Mouse (Mus musculus) liver, embryonic 14.5 days (tissue): ENCODE measurements around the gene Chic2. TPM values are rescaled to one million over a fixed set of nuclear protein-coding genes. Genes with fewer than 3 reads are reported as not detected.

Experiments used
- ATAC-seq: fragments of 200-750 bp; cut with Nextera tagmentation; 2 replicates; pipeline ENCODE4 v1.8.0; 2017; ENCODE audit warnings: moderate number of reproducible peaks, mild to moderate bottlenecking, moderate library complexity; ENCODE audit not compliant: insufficient read depth
- DNase-seq, 3 experiments: peaks; one replicate each; pipeline ENCODE4 v3.0.0-alpha.2; 2012 to 2013; ENCODE audit warnings: low read depth in 3 of 3, low spot score in 3 of 3
- H3K27ac ChIP-seq: fragments of 300-500 bp; sonication (generic); 2 replicates; pipeline ENCODE4 v1.5.1; 2014; ENCODE audit warnings: moderate library complexity, mild to moderate bottlenecking, control low read depth, inconsistent platforms
- H3K27me3 ChIP-seq: fragments of 300-500 bp; sonication (generic); 2 replicates; pipeline ENCODE4 v1.6.1; 2014; ENCODE audit warnings: mild to moderate bottlenecking, low read length, moderate library complexity; ENCODE audit not compliant: control insufficient read depth, insufficient read depth
- H3K36me3 ChIP-seq: fragments of 300-500 bp; sonication (generic); replicated peaks from 2 replicates; pipeline ENCODE4 v1.6.1; 2014; ENCODE audit warnings: low read depth; ENCODE audit not compliant: control insufficient read depth, insufficient read depth
- H3K4me1 ChIP-seq, 2 experiments: fragments of 200-500 bp in 1 of 2; fragments of 300-500 bp in 1 of 2; sonication (generic) in 1 of 2; replicated peaks; 2 replicates each; pipeline ENCODE4 v1.6.1; 2012 to 2014; ENCODE audit warnings: antibody characterized with exemption in 1 of 2, inconsistent platforms in 1 of 2, low read length in 1 of 2; ENCODE audit not compliant: control insufficient read depth in 2 of 2, insufficient read depth in 2 of 2
- H3K4me2 ChIP-seq: fragments of 300-500 bp; sonication (generic); 2 replicates; pipeline ENCODE4 v1.6.1; 2014; ENCODE audit warnings: low read depth, mild to moderate bottlenecking, control low read depth, moderate library complexity
- H3K4me3 ChIP-seq, 2 experiments: fragments of 200-500 bp in 1 of 2; fragments of 300-500 bp in 1 of 2; sonication (generic) in 1 of 2; 2 replicates each; pipeline ENCODE4 v1.5.1; 2012 to 2014; ENCODE audit warnings: low read depth in 2 of 2, low read length in 2 of 2, mild to moderate bottlenecking in 2 of 2, control low read depth in 1 of 2, inconsistent platforms in 1 of 2, moderate library complexity in 1 of 2; ENCODE audit not compliant: insufficient read depth in 1 of 2
- H3K9ac ChIP-seq: fragments of 300-500 bp; sonication (generic); replicated peaks from 2 replicates; pipeline ENCODE4 v1.6.1; 2014; ENCODE audit warnings: mild to moderate bottlenecking, control low read depth, moderate library complexity
- H3K9me3 ChIP-seq: fragments of 300-500 bp; sonication (generic); 2 replicates; pipeline ENCODE4 v1.6.1; 2016; ENCODE audit warnings: low read length, mixed read lengths; ENCODE audit not compliant: control insufficient read depth
- CTCF ChIP-seq: IDR thresholded peaks from 2 replicates; pipeline ENCODE4 v1.5.1; 2016; ENCODE audit warnings: antibody characterized with exemption, low read depth, control low read depth
- EP300 ChIP-seq: IDR thresholded peaks from 2 replicates; pipeline ENCODE4 v1.6.1; 2016; ENCODE audit warnings: antibody characterized with exemption, low read depth
- WGBS: fragments of 180-500 bp; shearing (Covaris S2); extraction: QIAGEN DNeasy Blood & Tissue Kit; methylation state at CpG from one replicate; pipeline ENCODE4 v1.1.7; 2014; ENCODE audit not compliant: insufficient replicate concordance; 5-methylcytosine and 5-hydroxymethylcytosine counted together
- polyA plus RNA-seq, 2 experiments: library from polyadenylated mRNA; depleted of rRNA in 1 of 2; stranded (reverse) in 1 of 2; unstranded in 1 of 2; fragments of >200 nt; fragmentation: Nextera tagmentation in 1 of 2; extraction: Ambion mirVana in 1 of 2; gene quantifications; 2 replicates each; pipeline versions ENCODE4 v1.2.1 to v1.2.3; 2012 to 2014

Chic2 gene
- polyA plus RNA-seq, 2 experiments = 10.5 to 19.3 TPM

DNA sequence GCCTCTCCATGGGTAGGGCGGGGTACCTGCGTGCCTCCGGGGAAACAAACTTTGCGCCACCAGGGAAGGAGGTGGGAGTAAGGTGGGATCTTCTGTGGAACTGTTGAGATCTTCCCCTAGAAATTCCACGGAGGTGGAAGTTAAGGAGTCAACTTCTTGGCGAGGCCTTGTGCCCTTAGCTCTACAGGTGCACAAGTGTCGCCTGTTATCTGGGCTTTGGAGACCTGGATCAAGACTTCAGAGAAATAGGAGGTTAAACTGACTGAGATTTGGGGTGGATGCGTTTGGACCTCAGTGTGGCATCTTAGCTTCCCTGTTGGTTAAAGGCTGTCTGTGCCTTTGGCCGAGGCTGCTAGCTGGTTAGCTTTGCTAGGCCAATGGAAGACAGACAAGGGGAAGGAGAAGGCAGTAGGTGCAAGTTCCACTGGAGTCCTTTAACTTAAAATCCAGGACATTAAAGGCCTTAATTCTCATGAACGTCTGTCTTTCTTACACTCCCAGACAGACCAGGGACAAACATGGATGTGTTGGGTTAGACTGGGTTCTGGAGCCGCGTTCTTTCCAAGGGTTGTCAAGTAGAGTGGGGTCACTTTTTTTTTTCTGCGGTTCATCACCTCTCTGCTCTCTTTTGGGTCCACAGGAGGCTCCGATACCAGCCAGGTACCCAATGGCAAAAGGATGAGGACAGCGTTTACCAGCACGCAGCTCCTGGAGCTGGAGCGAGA is 31.9 kb upstream of the Chic2 start:
- Histone ChIP-seq H3K36me3 (no peaks in the 10 kb centered on the region), H3K9me3 (no peaks in the 10 kb centered on the region), H3K4me1 (no peaks in the 10 kb centered on the region), H3K27ac (no peak overlapping the region), H3K9ac (no peak overlapping the region), H3K4me2 (no peak overlapping the region), H3K27me3 (peaks cover 100% of the 10 kb centered on the region), H3K4me3 (no peak overlapping the region)
- 4% methylated on average over 17 of the region's 17 CpGs for WGBS
- ATAC-seq = no peak
- TF ChIP-seq EP300 (no peak), CTCF (no peak)
- no peak for DNase-seq

DNA sequence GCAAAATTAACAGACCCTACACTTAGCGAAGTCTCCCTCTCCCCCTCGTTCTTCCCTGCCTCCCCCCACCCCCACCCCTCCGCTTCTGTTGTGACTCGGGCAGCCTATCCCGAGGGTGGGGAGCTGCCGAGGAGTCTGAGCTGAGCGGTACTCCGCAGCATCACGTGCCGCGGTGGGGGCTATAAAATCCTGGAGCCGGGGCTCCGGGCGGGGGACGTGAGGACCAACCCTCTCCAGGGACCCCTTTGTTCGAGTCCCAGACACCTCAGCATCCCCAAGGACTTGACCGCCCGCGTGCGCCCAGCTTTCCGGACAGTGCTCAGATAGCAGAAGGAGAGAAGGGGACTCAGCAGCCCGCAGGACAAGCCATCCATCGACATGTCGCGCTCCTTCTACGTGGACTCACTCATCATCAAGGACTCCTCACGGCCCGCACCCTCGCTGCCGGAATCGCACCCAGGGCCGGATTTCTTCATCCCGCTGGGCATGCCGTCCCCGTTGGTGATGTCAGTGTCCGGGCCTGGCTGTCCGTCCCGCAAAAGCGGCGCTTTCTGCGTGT is 30.9 kb upstream of the Chic2 start, which contains the start of gene Gsx2:
Gsx2 (plus strand) TSS at position 219 of the 559 bp plus-strand sequence.
- TF ChIP-seq CTCF = no peak
- no peak for TF ChIP-seq EP300
- ATAC-seq (no peak), DNase-seq (no peak)
- Histone ChIP-seq H3K4me1 (no peaks in the 10 kb centered on the region), H3K36me3 (no peaks in the 10 kb centered on the region), H3K9ac (no peak within 1 kb of the TSS), H3K4me3 (no peak within 1 kb of the TSS), H3K27ac (no peak within 1 kb of the TSS), H3K27me3 (peaks cover 100% of the 10 kb centered on the region), H3K4me2 (no peak within 1 kb of the TSS), H3K9me3 (no peaks in the 10 kb centered on the region)
- WGBS = 2% methylated on average over 38 of the region's 41 CpGs

DNA sequence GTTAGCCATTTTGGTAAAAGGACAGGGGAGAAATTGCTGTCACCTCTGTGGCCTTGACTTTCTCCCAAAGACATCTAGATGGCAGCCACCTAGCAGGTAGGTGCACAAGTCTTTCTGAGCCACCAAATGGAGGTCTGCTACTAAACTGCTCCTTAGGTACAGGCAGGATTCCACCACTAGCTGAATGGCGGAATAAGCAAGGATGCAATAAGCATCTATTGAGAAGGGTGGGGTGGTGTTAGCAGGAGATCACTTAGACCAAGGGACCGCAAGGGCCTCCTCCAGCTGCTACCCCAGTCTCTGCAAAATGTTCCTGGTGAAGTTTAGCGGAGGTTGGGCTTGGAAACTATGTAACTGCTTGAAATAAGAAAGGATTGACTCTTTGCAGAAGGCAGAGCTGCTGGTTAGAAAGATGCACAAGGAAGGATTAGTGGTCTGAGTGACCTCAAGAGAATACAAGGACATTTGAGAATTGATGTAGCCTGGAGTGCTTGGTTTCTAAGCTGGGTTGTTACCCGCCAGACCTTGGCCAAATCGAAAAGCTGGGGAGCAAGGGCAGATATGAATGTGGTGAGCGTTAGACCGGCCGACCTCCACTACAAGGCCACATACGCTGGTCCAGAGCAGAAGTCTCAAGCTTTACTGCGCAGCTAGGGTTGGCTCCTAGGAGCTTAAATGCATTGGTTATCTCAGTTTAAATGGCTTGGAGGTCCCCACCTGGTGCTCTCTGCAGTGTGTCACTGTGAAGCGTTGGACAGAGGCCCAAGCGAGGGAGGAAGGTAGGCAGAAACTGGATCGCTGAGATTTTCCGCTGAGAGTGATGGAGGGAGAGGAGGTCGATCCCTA is 30.2 kb upstream of the Chic2 start:
- Histone ChIP-seq H3K27me3 (peaks cover 100% of the 10 kb centered on the region), H3K9me3 (no peaks in the 10 kb centered on the region), H3K9ac (no peak overlapping the region), H3K27ac (no peak overlapping the region), H3K4me3 (no peak overlapping the region), H3K4me1 (no peaks in the 10 kb centered on the region), H3K36me3 (no peaks in the 10 kb centered on the region), H3K4me2 (no peak overlapping the region)
- DNase-seq (no peak), ATAC-seq (no peak)
- 3% methylated on average over 15 of the region's 15 CpGs for WGBS
- no peak for TF ChIP-seq CTCF
- no peak for TF ChIP-seq EP300

DNA sequence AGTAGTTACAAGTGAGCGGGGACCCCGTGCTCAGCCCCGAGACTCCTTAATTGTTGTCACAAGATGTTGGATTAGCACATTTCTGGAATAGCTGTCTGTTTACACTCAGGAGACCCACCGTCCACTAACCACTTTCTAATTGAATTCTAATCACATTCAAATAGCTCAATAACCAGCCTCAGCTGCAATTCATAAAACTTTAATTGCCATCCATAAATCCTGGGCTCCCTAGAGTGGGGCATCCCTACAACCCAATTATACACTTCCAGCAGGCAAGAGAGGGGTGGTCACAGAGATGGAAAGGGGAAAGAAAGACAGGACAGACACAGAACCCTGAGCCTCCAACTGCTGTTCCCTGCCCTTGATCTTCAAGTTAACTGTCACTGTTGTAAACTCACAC is 29.6 kb upstream of the Chic2 start:
- H3K27me3 ChIP-seq = peaks cover 99% of the 10 kb centered on the region
- H3K4me2 ChIP-seq = no peak overlapping the region
- no peaks in the 10 kb centered on the region for H3K36me3 ChIP-seq
- no peaks in the 10 kb centered on the region for H3K4me1 ChIP-seq
- no peak overlapping the region for H3K4me3 ChIP-seq
- no peak overlapping the region for H3K9ac ChIP-seq
- H3K27ac ChIP-seq = no peak overlapping the region
- 7% methylated on average over 4 of the region's 4 CpGs for WGBS
- H3K9me3 ChIP-seq = no peaks in the 10 kb centered on the region
- no peak for TF ChIP-seq CTCF
- TF ChIP-seq EP300 = no peak
- ATAC-seq (no peak), DNase-seq (no peak)

DNA sequence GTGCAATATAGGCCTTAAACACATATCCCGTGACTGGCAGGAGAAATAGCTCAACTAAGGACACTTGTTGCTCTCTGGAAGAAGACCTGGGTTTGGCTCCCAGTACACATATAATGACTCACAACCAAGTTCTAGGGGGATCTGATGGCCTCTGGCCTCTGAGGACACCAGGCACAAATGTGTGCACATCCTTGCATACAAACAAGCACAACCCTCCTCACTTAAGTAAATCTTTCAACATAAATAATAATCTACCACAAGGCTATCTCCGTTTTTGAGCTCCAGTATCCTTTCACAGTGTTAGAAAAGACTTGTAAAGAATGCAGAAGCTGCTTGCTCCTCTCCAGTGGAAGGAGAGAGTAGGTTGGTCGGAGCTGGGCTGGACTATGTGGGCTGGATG is 29.1 kb upstream of the Chic2 start:
- 9% methylated on average over 3 of the region's 3 CpGs for WGBS
- ATAC-seq = no peak

More for the DNA sequence above, 29.1 kb upstream of the Chic2 start:
- H3K27ac ChIP-seq = no peak overlapping the region
- no peak for DNase-seq
- peaks cover 99% of the 10 kb centered on the region for H3K27me3 ChIP-seq
- H3K9ac ChIP-seq = no peak overlapping the region
- H3K4me2 ChIP-seq = no peak overlapping the region
- H3K36me3 ChIP-seq = no peaks in the 10 kb centered on the region
- no peaks in the 10 kb centered on the region for H3K4me1 ChIP-seq
- H3K4me3 ChIP-seq = no peak overlapping the region
- no peak for TF ChIP-seq EP300
- TF ChIP-seq CTCF = no peak
- no peaks in the 10 kb centered on the region for H3K9me3 ChIP-seq
